Mouse (Mus musculus) frontal cortex, postnatal 14 days (tissue): ENCODE results near the gene Vash2.
"Not testable (repeated sequence)": the region's sequence is repeated elsewhere in the genome, so short reads cannot be mapped to it uniquely, and the experiment has no call there.

ENCODE experiments used
- DNase-seq, 2 experiments: peaks; one replicate each; pipeline ENCODE4 v3.0.0; 2022; ENCODE audit warnings: low spot score in 2 of 2

Vash2 gene

DNA sequence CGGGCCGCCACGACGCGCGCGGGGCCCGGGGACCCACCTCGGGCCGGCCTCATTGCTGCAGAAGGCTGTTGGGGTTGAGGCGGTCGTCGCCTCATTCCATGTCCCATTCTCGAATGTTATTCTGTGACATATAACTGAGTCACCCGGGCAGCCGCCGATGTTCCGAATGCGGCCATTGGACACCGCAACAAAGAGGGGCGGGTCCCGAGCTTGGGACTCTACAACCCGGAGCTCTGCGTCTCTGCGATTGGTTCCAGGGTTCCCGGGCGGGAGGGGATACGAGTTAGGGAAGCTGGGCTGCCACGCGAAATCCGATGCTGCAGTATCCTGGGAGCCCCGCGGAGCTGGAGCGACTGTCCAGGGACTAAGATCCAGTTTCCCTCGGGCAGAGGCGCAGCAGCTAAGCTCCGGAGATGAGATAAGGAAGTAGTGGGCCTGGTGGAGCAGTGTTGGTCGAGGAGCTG, at the start of gene Vash2:
TSS of gene Vash2 (minus strand) at position 197 of the 464 bp plus-strand sequence.
- DNase-seq: peak; percentile 53 to 62

DNA sequence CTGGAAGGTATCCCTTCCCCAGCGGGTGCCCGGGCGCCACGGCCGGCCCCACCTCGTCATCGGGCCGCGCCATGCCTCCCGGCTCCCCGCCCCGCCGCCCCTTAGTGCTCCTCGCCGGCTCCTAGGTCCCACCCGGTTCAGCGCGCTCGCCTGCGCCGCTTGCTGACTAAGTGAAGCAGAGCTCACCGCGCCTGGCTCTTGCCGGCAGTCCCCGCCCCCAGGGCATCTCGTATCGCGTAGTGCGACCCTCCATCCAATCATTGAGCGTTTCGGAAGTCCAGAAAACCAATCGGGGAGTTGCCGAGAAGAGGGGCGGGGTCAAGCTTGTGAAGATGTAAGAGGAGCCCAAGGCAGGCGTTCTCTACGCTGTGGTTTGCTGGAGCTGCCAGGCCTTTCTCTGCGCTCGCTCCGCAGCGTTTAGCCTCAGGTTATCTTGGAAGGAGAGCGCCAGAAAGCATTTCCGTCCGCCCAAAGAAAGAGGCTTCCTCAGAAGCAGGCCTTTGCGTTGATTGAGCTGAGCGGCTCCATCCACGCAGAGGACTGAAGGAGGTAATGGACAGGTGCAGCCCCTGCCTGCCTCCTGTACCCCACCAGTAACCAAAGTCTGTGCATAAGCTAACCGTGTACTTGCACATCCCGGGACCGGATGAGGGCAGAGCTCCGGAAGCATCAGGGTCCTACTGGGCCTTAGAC, 47.1 kb upstream of the Vash2 start, which contains the start of gene Flvcr1:
TSS of gene Flvcr1 (minus strand) at position 138 of the 693 bp plus-strand sequence.
- peak; percentile 98 to 99 for DNase-seq

GRCm38 (mm10) chr1:191025016-191026012, 46.2 kb upstream of the Vash2 start:
- peak in 1 of 2 experiments; percentile 24 for DNase-seq

- DNase-seq: not testable (repeated sequence)
Observed at GRCm38 (mm10) chr1:191023806-191024205, 44.7 kb upstream of the Vash2 start.

GRCm38 (mm10) chr1:191023140-191023539, 44.0 kb upstream of the Vash2 start:
- no peak for DNase-seq

DNA sequence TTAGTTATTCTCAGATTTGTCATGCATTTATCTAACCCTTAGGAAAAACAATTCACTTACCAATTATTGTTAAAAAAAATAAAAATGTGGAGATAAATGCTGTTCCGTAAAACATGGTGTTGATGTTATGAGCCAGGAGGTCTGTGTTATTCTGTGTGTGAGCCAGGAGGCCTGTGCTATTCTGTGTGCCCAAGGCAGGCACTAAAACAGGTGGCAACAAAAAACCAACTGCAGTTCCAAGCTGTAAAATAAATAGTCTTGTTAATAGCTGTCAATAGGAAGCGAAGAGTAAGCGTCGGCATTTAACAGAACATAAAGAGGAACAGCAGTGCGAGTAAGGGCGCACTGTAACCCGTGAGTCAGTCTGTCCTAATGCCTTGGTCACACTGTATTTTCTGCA, 41.9 kb upstream of the Vash2 start:
- DNase-seq: no peak

DNA sequence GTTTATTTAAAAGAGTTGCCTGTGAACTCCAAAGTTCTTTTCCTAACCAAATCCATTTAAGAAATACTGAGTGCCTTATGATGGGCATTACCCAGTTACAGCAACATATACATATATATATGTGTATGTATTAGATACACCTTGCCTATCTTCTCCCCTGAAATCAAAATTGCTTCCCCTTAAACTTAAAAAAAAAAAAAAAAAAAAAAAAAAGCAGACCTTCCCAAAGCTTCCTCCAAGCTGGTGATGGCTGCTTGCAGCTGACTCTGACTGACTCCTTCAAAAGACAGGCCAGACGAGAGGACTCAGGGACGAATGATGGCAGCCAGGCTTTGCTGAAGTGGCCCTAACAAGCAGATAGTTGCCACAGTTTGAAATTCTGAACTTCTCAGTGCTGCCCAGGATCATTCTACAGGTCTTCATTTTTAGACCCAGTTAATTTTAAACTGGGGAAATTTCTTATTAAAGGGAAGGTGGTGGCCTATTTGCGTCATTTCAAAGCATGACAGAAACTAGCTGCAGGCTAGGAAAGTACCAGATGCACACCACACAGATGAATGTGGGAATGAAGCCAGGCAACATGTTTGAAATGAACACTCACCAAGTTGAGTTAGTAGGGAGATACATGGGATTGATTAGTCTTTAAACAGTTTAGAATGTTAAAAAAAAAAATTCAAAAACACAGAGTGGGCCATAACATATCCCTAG, 41.3 kb upstream of the Vash2 start:
- DNase-seq: no peak

- DNase-seq: no peak
Observed at GRCm38 (mm10) chr1:191019803-191020202, 40.7 kb upstream of the Vash2 start.

DNA sequence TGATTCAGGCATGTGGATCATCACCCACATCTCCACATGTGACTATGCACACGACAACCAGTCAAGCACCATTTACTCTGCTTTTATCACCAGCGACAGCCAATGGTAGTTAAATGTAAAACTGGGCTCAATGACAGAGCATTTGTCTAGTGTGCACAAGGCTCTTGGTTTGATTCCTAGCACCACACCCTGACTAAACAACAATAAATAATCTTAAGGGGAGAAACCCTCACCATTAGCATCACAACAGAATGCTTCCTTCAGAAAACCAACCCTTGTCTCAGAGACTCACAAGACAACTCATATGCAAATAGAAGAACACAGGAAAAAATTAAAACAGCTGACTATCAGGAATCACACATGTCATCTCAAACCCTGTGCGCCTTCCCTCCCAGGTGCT, 35.2 kb upstream of the Vash2 start:
- no peak for DNase-seq

GRCm38 (mm10) chr1:191008707-191009106, 29.6 kb upstream of the Vash2 start:
- DNase-seq: no peak

DNA sequence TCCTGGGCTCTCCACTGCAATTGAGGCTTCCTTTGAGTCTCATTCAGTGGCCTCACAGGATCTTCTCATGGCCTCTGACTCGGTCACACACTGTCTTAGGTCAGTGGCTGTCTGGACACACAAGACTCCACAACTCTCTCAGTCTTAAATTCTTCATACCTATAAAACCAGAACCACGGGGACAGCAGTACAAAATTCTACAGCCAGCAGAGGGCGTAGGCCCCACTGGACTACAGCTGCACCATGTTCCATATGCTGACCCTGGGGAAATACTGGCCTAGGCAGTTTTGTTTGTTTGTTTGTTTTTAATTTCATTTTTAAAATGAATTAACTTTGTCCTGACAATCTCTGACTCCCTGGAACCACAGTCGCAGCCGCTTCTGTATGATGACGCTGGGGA, 23.1 kb upstream of the Vash2 start:
- no peak for DNase-seq

- DNase-seq: no peak
Observed at GRCm38 (mm10) chr1:191000686-191001085, 21.6 kb upstream of the Vash2 start.

GRCm38 (mm10) chr1:190998027-190998426, 18.9 kb upstream of the Vash2 start:
- DNase-seq: no peak

DNA sequence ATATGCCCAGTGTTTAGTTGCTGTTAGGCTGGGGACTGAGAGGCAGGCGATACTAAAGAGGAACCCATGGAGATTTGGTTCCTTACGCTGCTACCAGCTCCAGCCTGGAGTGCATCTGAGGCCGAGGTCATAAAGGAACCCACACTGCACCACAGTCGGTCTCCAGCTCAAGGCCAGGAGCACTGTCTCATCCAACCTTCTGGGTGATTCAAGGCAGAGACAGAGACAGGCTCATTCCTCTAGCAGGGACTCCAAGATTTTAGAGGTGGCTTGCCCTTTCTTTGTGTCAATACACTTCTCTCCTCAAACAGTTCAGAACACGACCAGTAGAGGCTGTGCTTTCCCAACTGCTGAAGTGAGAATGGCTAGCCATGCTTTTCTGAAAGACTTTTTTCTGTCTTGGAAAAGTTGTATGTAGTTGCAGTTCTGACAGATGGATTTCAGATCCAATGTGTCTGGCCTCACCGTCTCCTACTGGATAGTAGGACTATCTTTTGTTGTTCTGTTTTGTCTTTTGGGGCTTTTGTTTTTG, 17.3 kb upstream of the Vash2 start:
- DNase-seq: no peak

- no peak for DNase-seq
Observed at GRCm38 (mm10) chr1:190995548-190995947, 16.5 kb upstream of the Vash2 start.

GRCm38 (mm10) chr1:190989437-190990082, 10.5 kb upstream of the Vash2 start:
- no peak for DNase-seq

GRCm38 (mm10) chr1:190981412-190981811, 2.3 kb upstream of the Vash2 start:
- no peak for DNase-seq

- DNase-seq: no peak
Observed at GRCm38 (mm10) chr1:190980470-190980869, 1.4 kb upstream of the Vash2 start.

DNA sequence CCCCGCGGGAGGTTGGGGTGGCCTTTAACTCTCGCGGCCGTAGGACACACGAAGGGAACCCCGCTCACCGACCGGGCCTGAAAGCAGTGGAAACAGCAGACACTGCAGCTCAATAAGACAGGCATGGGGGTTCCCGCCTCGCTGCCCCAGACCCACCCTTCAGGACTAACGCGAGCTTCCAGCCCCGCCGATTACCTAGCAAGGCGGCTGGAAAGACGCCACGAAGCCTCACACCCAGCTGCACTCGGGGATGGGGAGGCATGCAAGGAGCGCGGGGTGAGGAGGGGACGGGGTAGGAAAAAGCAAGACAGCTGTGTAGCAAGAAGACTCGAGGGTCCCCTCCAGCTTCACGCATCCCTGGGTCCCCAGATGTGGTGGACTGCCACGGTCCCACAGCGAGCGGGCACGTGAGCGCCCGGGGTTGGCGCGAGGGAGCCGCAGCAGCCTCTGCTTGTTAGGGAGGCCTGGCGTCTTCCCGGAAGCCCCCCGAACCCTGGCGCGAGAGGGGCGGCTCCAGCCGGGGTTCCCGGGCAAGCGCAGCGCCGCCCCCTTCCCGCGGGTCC, 504 bp downstream of the Vash2 start:
- DNase-seq: no peak

- DNase-seq: no peak
Observed at GRCm38 (mm10) chr1:190978001-190978400, 1.1 kb downstream of the Vash2 start.
